Mouse (Mus musculus): ENCODE data around the gene Vgll3. TPM values are rescaled to one million over a fixed set of nuclear protein-coding genes. Genes with fewer than 3 reads are reported as not detected.

Gene Vgll3
- 1.5 TPM in 2 replicates for polyA plus RNA-seq (2014; fragmentation: Nextera tagmentation; extraction: Ambion mirVana)

DNA sequence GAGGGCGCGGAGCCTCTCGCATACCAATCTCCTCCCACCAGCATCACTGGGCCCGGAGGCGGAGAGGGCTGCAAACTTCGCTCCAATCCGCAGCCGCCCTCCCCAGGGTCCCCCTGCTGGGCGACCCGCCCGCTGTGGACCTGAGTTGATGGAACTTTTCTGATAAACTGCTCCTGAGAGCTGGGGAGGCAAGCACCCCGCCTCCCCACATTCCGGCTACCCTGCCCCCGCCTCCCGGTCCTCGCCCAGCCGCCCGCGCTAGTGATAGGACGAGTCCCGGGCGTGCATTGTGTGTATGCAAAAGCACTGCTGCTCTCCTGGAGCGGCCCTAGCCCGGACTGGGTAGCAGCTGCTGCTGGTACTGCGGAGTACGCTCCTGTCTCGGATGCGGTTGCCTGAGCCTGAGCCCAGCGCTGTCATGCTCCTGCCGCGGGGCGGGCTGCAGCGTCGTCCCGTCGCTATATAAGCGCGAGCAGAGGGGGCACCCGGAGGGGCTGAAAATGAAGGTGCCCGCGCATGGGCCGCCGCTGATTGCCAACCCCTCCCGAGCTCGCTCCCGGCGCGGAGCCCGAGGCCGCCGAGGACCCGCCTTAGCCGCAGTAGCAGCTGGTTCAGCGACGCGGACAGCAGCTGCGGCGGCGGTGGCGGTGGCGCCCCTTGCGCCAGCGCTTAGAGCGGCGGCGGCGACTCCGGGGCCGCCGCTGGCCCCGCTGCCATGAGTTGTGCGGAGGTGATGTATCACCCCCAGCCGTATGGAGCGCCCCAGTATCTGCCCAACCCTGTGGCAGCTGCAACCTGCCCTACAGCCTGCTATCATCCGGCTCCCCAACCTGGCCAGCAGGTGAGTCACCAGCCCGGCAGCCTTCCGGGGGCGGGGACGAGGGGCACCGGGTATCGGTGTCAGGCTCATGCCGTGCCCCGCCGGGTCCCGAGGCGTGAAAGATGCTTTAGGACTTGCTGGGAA lies at the start of gene Vgll3:
TSS of gene Vgll3 (plus strand) at position 340 of the 964 bp plus-strand sequence.
- H3K9ac ChIP-seq (replicated peaks; ENCODE audit: low read length), result peak within 1 kb of the TSS; percentile 60

GRCm38 (mm10) chr16:65765976-65766375 lies 49.1 kb upstream of the Vgll3 start:
- Histone ChIP-seq H3K36me3 (ENCODE audit: control insufficient read depth, insufficient read depth, low read length) (no peaks in the 10 kb centered on the region), H3K27me3 (ENCODE audit: control insufficient read depth, insufficient read depth, low read length) (no peaks in the 10 kb centered on the region), H3K9me3 (ENCODE audit: control insufficient read depth, low read length) (no peaks in the 10 kb centered on the region), H3K4me1 (ENCODE audit: control insufficient read depth, insufficient read depth, low read length) (no peaks in the 10 kb centered on the region), H3K9ac (replicated peaks; ENCODE audit: low read length) (no peak overlapping the region), H3K27ac (replicated peaks; ENCODE audit: low read depth, low read length) (no peak overlapping the region), H3K4me3 (replicated peaks; ENCODE audit: low read depth, low read length) (no peak overlapping the region), H3K4me2 (ENCODE audit: low read length) (no peak overlapping the region)
- DNase-seq, result no peak
- ATAC-seq (ENCODE audit: low FRiP score, low TSS enrichment), result no peak

More for the DNA sequence above, at the start of gene Vgll3:
- Histone ChIP-seq H3K4me1 (ENCODE audit: control insufficient read depth, insufficient read depth, low read length) (peaks cover 6% of the 10 kb centered on the region; the same call in 1 of the 2 replicates), H3K27ac (replicated peaks; ENCODE audit: low read depth, low read length) (peak within 1 kb of the TSS; percentile 63), H3K4me3 (replicated peaks; ENCODE audit: low read depth, low read length) (peak within 1 kb of the TSS; percentile 68), H3K36me3 (ENCODE audit: control insufficient read depth, insufficient read depth, low read length) (no peaks in the 10 kb centered on the region), H3K27me3 (ENCODE audit: control insufficient read depth, insufficient read depth, low read length) (peaks cover 13% of the 10 kb centered on the region), H3K4me2 (ENCODE audit: low read length) (peak within 1 kb of the TSS; percentile 72), H3K9me3 (ENCODE audit: control insufficient read depth, low read length) (0 out of 2 replicates have a peak, but pooled peaks cover 2% of the 10 kb centered on the region)
- WGBS, result under 1% methylated on average over 86 of the region's 86 CpGs
- ATAC-seq (ENCODE audit: low FRiP score, low TSS enrichment), result peak; percentile 98
- DNase-seq, result peak; percentile 86

- ATAC-seq (ENCODE audit: low FRiP score, low TSS enrichment), result no peak
- Histone ChIP-seq H3K9ac (replicated peaks; ENCODE audit: low read length) (no peak overlapping the region), H3K4me3 (replicated peaks; ENCODE audit: low read depth, low read length) (no peak overlapping the region), H3K9me3 (ENCODE audit: control insufficient read depth, low read length) (no peaks in the 10 kb centered on the region), H3K4me1 (ENCODE audit: control insufficient read depth, insufficient read depth, low read length) (no peaks in the 10 kb centered on the region), H3K27ac (replicated peaks; ENCODE audit: low read depth, low read length) (no peak overlapping the region), H3K36me3 (ENCODE audit: control insufficient read depth, insufficient read depth, low read length) (no peaks in the 10 kb centered on the region), H3K4me2 (ENCODE audit: low read length) (no peak overlapping the region), H3K27me3 (ENCODE audit: control insufficient read depth, insufficient read depth, low read length) (no peaks in the 10 kb centered on the region)
- 64% methylated on average over 1 of the region's 1 CpGs for WGBS
- DNase-seq, result peak; percentile 41
These were observed 29.1 kb upstream of the Vgll3 start for GRCm38 (mm10) chr16:65785959-65786358.

DNA sequence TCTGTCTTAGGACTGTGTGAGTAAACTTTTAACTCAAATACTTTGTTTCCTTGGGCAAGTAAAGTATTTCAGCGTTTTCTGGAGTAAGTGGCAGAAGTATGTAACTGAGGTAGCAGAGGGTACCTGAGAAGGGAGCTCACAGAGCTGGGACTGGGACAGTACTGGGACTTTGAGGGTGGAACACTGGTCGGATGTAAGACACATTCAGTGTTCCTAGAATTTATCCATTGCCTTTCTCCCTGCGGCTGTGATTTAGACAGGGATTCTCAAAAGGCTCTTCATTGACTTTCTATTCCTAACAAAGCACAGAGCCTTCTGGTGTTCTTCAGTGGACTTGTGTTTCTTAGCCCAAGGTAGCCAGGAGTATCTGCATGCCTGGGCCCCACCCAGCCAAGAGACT lies 1.0 kb downstream of the Vgll3 start:
- Histone ChIP-seq H3K9me3 (ENCODE audit: control insufficient read depth, low read length) (0 out of 2 replicates have a peak, but pooled peaks cover 2% of the 10 kb centered on the region), H3K4me2 (ENCODE audit: low read length) (peak overlapping the region; percentile 72), H3K27me3 (ENCODE audit: control insufficient read depth, insufficient read depth, low read length) (peaks cover 13% of the 10 kb centered on the region), H3K36me3 (ENCODE audit: control insufficient read depth, insufficient read depth, low read length) (no peaks in the 10 kb centered on the region), H3K4me1 (ENCODE audit: control insufficient read depth, insufficient read depth, low read length) (peaks cover 6% of the 10 kb centered on the region; the same call in 1 of the 2 replicates), H3K27ac (replicated peaks; ENCODE audit: low read depth, low read length) (no peak overlapping the region), H3K9ac (replicated peaks; ENCODE audit: low read length) (peak overlapping the region; percentile 60; the same call in 1 of the 2 replicates), H3K4me3 (replicated peaks; ENCODE audit: low read depth, low read length) (peak overlapping the region; percentile 68)
- 18% methylated on average over 3 of the region's 3 CpGs for WGBS
- ATAC-seq (ENCODE audit: low FRiP score, low TSS enrichment) (no peak), DNase-seq (no peak)

DNA sequence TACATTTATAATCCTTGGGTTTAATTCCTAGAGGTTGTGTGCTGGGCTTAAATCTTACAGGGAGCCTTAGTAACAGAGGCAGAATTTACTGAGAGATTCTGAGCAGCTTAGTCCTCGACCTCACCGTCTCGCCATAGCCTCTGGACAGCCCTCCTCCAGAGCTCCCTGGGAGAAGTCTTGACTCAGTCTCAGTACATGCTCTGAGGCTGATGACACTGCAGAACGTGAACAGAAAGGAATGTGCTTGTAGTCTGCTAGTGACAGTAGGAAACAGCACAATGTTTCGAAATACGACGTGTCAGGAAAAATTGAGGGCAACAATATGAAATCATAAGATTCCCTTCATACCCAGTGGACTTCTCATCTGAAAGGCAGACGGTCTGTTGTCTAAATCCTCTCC lies 3.7 kb downstream of the Vgll3 start:
- Histone ChIP-seq H3K4me1 (ENCODE audit: control insufficient read depth, insufficient read depth, low read length) (peaks cover 6% of the 10 kb centered on the region; the same call in 1 of the 2 replicates), H3K36me3 (ENCODE audit: control insufficient read depth, insufficient read depth, low read length) (no peaks in the 10 kb centered on the region), H3K27me3 (ENCODE audit: control insufficient read depth, insufficient read depth, low read length) (peaks cover 13% of the 10 kb centered on the region), H3K9ac (replicated peaks; ENCODE audit: low read length) (no peak overlapping the region), H3K4me3 (replicated peaks; ENCODE audit: low read depth, low read length) (no peak overlapping the region), H3K9me3 (ENCODE audit: control insufficient read depth, low read length) (no peaks in the 10 kb centered on the region), H3K27ac (replicated peaks; ENCODE audit: low read depth, low read length) (no peak overlapping the region), H3K4me2 (ENCODE audit: low read length) (no peak overlapping the region)
- DNase-seq, result peak; percentile 5
- no peak for ATAC-seq (ENCODE audit: low FRiP score, low TSS enrichment)
- 64% methylated on average over 8 of the region's 8 CpGs for WGBS

- Histone ChIP-seq H3K4me2 (ENCODE audit: low read length) (no peak overlapping the region), H3K4me1 (ENCODE audit: control insufficient read depth, insufficient read depth, low read length) (no peaks in the 10 kb centered on the region), H3K9me3 (ENCODE audit: control insufficient read depth, low read length) (no peaks in the 10 kb centered on the region), H3K27ac (replicated peaks; ENCODE audit: low read depth, low read length) (no peak overlapping the region), H3K36me3 (ENCODE audit: control insufficient read depth, insufficient read depth, low read length) (no peaks in the 10 kb centered on the region), H3K27me3 (ENCODE audit: control insufficient read depth, insufficient read depth, low read length) (peaks cover 13% of the 10 kb centered on the region), H3K4me3 (replicated peaks; ENCODE audit: low read depth, low read length) (no peak overlapping the region), H3K9ac (replicated peaks; ENCODE audit: low read length) (no peak overlapping the region)
- 34% methylated on average over 2 of the region's 2 CpGs for WGBS
- ATAC-seq (ENCODE audit: low FRiP score, low TSS enrichment), result no peak
- no peak for DNase-seq
These were observed 5.7 kb downstream of the Vgll3 start for GRCm38 (mm10) chr16:65820803-65821202.

DNA sequence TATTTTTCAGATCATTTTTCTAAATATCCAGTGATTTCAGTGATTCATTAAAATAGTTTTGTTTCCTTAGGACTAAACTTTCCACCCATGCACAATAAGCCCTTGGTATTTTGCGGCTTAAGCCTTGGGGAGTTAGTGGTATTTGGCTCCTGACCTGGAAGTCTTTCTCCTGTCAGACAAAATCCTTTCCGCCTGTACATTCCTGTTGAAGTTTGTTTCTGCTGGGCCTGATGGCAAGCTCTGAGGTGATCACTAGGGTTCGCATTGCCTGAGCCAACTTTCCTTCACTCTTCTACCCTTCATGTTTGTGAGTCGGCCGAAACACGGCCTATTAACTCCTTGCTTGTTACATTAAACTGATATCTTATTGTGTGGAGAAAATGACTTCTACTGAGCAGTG lies 8.7 kb downstream of the Vgll3 start:
- DNase-seq (no peak), ATAC-seq (ENCODE audit: low FRiP score, low TSS enrichment) (no peak)
- WGBS, result 87% methylated on average over 6 of the region's 6 CpGs
- Histone ChIP-seq H3K27ac (replicated peaks; ENCODE audit: low read depth, low read length) (no peak overlapping the region), H3K9me3 (ENCODE audit: control insufficient read depth, low read length) (no peaks in the 10 kb centered on the region), H3K4me1 (ENCODE audit: control insufficient read depth, insufficient read depth, low read length) (no peaks in the 10 kb centered on the region), H3K9ac (replicated peaks; ENCODE audit: low read length) (no peak overlapping the region), H3K4me2 (ENCODE audit: low read length) (no peak overlapping the region), H3K4me3 (replicated peaks; ENCODE audit: low read depth, low read length) (no peak overlapping the region), H3K27me3 (ENCODE audit: control insufficient read depth, insufficient read depth, low read length) (no peaks in the 10 kb centered on the region), H3K36me3 (ENCODE audit: control insufficient read depth, insufficient read depth, low read length) (no peaks in the 10 kb centered on the region)

GRCm38 (mm10) chr16:65828141-65828565 lies 13.1 kb downstream of the Vgll3 start:
- no peak overlapping the region for H3K4me2 ChIP-seq (ENCODE audit: low read length)
- no peaks in the 10 kb centered on the region for H3K27me3 ChIP-seq (ENCODE audit: control insufficient read depth, insufficient read depth, low read length)
- DNase-seq, result no peak
- 88% methylated on average over 9 of the region's 9 CpGs for WGBS
- H3K9ac ChIP-seq (replicated peaks; ENCODE audit: low read length), result no peak overlapping the region
- ATAC-seq (ENCODE audit: low FRiP score, low TSS enrichment), result no peak
- H3K27ac ChIP-seq (replicated peaks; ENCODE audit: low read depth, low read length), result no peak overlapping the region
- H3K4me1 ChIP-seq (ENCODE audit: control insufficient read depth, insufficient read depth, low read length), result no peaks in the 10 kb centered on the region
- H3K4me3 ChIP-seq (replicated peaks; ENCODE audit: low read depth, low read length), result no peak overlapping the region
- no peaks in the 10 kb centered on the region for H3K9me3 ChIP-seq (ENCODE audit: control insufficient read depth, low read length)
- H3K36me3 ChIP-seq (ENCODE audit: control insufficient read depth, insufficient read depth, low read length), result no peaks in the 10 kb centered on the region

All from midbrain, embryonic 14.5 days (tissue).